Mouse (Mus musculus) CH12.LX (cell line): ENCODE data around the gene Mpp4. TPM values are rescaled to one million over a fixed set of nuclear protein-coding genes. Genes with fewer than 3 reads are reported as not detected.

Experiments
- DNase-seq: peaks from one replicate; pipeline ENCODE4 v3.0.0-alpha.2; 2013; ENCODE audit errors: extremely low read depth
- H3K27ac ChIP-seq: 2 replicates; pipeline ENCODE4 v1.5.1; 2012; ENCODE audit warnings: low read depth, mild to moderate bottlenecking, control low read depth, moderate library complexity; ENCODE audit not compliant: insufficient read depth
- H3K27me3 ChIP-seq: replicated peaks from 2 replicates; pipeline ENCODE3; 2012; ENCODE audit warnings: inconsistent platforms
- H3K36me3 ChIP-seq, 2 experiments: replicated peaks in 1 of 2; 2 replicates each; pipeline versions ENCODE3 to v1.6.1; 2012; ENCODE audit warnings: inconsistent platforms in 1 of 2, low read length in 1 of 2, mild to moderate bottlenecking in 1 of 2, mixed read lengths in 1 of 2, moderate library complexity in 1 of 2; ENCODE audit not compliant: control insufficient read depth in 1 of 2, insufficient read depth in 1 of 2
- H3K4me1 ChIP-seq, 2 experiments: 2 replicates each; pipeline ENCODE4 v1.6.1; 2012; ENCODE audit warnings: inconsistent platforms in 1 of 2, moderate library complexity in 1 of 2; ENCODE audit not compliant: insufficient read depth in 2 of 2, control insufficient read depth in 1 of 2
- H3K4me2 ChIP-seq: 2 replicates; pipeline ENCODE4 v1.6.1; 2012; ENCODE audit warnings: low read depth, mild to moderate bottlenecking, control low read depth; ENCODE audit not compliant: poor library complexity, insufficient read depth, severe bottlenecking
- H3K4me3 ChIP-seq, 3 experiments: fragments of 150-350 bp in 1 of 3; sonication (generic) in 1 of 3; replicated peaks in 1 of 3; 2 replicates each; pipeline versions ENCODE3 to v1.5.1; 2011 to 2012; ENCODE audit warnings: low read depth in 2 of 3, low read length in 2 of 3, mild to moderate bottlenecking in 2 of 3, moderate library complexity in 2 of 3, control low read depth in 1 of 3, improper control_type of control experiment in 1 of 3, inconsistent platforms in 1 of 3, mixed read lengths in 1 of 3; ENCODE audit not compliant: poor library complexity in 1 of 3
- H3K79me2 ChIP-seq: replicated peaks from 2 replicates; pipeline ENCODE4 v1.6.1; 2012; ENCODE audit warnings: mild to moderate bottlenecking, moderate library complexity; ENCODE audit not compliant: control insufficient read depth, poor library complexity, insufficient read depth, severe bottlenecking; ENCODE audit errors: extremely low read depth
- H3K9ac ChIP-seq: 2 replicates; pipeline ENCODE4 v1.6.1; 2012; ENCODE audit warnings: low read depth, mild to moderate bottlenecking, control low read depth, moderate library complexity; ENCODE audit not compliant: insufficient read depth
- H3K9me3 ChIP-seq: replicated peaks from 2 replicates; pipeline ENCODE3; 2012; ENCODE audit warnings: low read length, inconsistent platforms, mixed read lengths
- CHD1 ChIP-seq: IDR thresholded peaks from 2 replicates; pipeline ENCODE4 v1.6.1; 2012; ENCODE audit warnings: low read depth, low read length, improper control_type of control experiment, inconsistent platforms
- CHD2 ChIP-seq: IDR thresholded peaks from 2 replicates; pipeline ENCODE4 v1.6.1; 2011; ENCODE audit warnings: low read length, improper control_type of control experiment
- ELF1 ChIP-seq: IDR thresholded peaks from 2 replicates; pipeline ENCODE4 v1.6.1; 2014; ENCODE audit warnings: low read depth, mild to moderate bottlenecking, inconsistent platforms, low read length, improper control_type of control experiment
- EP300 ChIP-seq: IDR thresholded peaks from 2 replicates; pipeline ENCODE4 v1.6.1; 2011; ENCODE audit warnings: low read length, improper control_type of control experiment
- ETS1 ChIP-seq: conservative IDR thresholded peaks from 2 replicates; pipeline ENCODE4 v1.6.1; 2012; ENCODE audit warnings: low read depth, mild to moderate bottlenecking, inconsistent platforms, low read length, improper control_type of control experiment, moderate library complexity
- GABPA ChIP-seq: IDR thresholded peaks from 2 replicates; pipeline ENCODE4 v1.6.1; 2012; ENCODE audit warnings: low read depth, low read length, improper control_type of control experiment, inconsistent platforms; ENCODE audit not compliant: insufficient replicate concordance
- IRF4 ChIP-seq: IDR thresholded peaks from 2 replicates; pipeline ENCODE4 v1.6.1; 2014; ENCODE audit warnings: low read depth, mild to moderate bottlenecking, inconsistent platforms, low read length, improper control_type of control experiment
- MAFK ChIP-seq: IDR thresholded peaks from 2 replicates; pipeline ENCODE4 v1.6.1; 2011; ENCODE audit warnings: low read length, improper control_type of control experiment; ENCODE audit not compliant: insufficient replicate concordance
- MEF2A ChIP-seq: IDR thresholded peaks from 2 replicates; pipeline ENCODE4 v1.6.1; 2014; ENCODE audit warnings: low read depth, mild to moderate bottlenecking, inconsistent platforms, low read length, improper control_type of control experiment, borderline replicate concordance
- MYC ChIP-seq: IDR thresholded peaks from 2 replicates; pipeline ENCODE4 v1.6.1; 2011; ENCODE audit warnings: low read depth, mild to moderate bottlenecking, improper control_type of control experiment, low read length
- NELFE ChIP-seq: IDR thresholded peaks from 2 replicates; pipeline ENCODE4 v1.6.1; 2011; ENCODE audit warnings: low read depth, low read length, improper control_type of control experiment
- POLR2AphosphoS2 ChIP-seq: IDR thresholded peaks from 2 replicates; pipeline ENCODE4 v1.6.1; 2011; ENCODE audit warnings: low read depth, low read length, improper control_type of control experiment
- SMC3 ChIP-seq: IDR thresholded peaks from 2 replicates; pipeline ENCODE4 v1.6.1; 2011; ENCODE audit warnings: low read depth, low read length, improper control_type of control experiment
- USF2 ChIP-seq: conservative IDR thresholded peaks from 2 replicates; pipeline ENCODE4 v1.6.1; 2011; ENCODE audit warnings: low read depth, low read length, improper control_type of control experiment
- dilution Hi-C: fragments of 300-500 bp; cut with MboI; formaldehyde crosslinking; loops from 2 replicates; pipeline ENCODE4 v1.14.3; 2020; ENCODE audit warnings: low sequenced_read_pairs; ENCODE audit not compliant: extremely low pct_unique_long_range_greater_than_20kb, extremely low pct_ligation_motif_present
- in situ Hi-C: fragments of 300-500 bp; cut with MboI; formaldehyde crosslinking; loops from 3 replicates; pipeline ENCODE4 v1.14.3; 2019; ENCODE audit warnings: low sequenced_read_pairs, low pct_ligation_motif_present, low pct_unique_long_range_greater_than_20kb, mixed read lengths
- polyA plus RNA-seq: library from polyadenylated mRNA; unstranded; fragments of >175 nt; gene quantifications from 2 replicates; pipeline ENCODE4 v1.2.1, GENCODE M21; 2012; ENCODE audit warnings: low read depth; ENCODE audit not compliant: insufficient read length
- total RNA-seq, 2 experiments: library from RNA; depleted of rRNA; stranded (reverse); fragments of 300-350 nt in 1 of 2; fragments of >200 nt in 1 of 2; gene quantifications; 2 replicates each; pipeline ENCODE4 v1.2.3; 2012 to 2014

The Mpp4 gene
- total and polyA plus RNA-seq, 3 experiments = 0.79 to 2.8 (median 1.1) TPM

DNA sequence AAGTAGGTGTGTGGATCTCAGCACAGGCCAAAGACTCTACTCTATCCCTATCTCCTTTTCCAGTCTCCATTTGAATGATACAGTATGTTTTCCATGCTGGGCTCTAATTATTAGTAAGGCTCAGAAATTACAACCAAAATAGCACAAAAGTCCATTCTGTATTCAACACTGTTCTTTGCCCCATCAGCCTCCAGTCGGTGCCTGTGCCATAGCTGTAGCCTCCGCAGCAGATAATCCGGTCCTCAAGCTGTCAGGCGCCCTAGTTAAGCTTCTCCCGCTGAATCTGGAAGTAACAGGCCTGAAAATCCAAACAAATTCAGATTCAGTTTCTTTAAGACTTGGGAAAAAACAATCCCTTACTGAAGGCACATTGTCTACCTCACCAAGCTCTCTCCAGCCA lies 729 bp upstream of the Mpp4 start:
- in situ Hi-C loops = no loop called here
- no peaks in the 10 kb centered on the region for H3K27me3 ChIP-seq
- no peak overlapping the region for H3K27ac ChIP-seq
- dilution Hi-C loops = no loop called here
- no peaks in the 10 kb centered on the region for H3K79me2 ChIP-seq
- DNase-seq = no peak
- no peak overlapping the region for H3K4me2 ChIP-seq
- no peak for TF ChIP-seq USF2
- TF ChIP-seq EP300 = no peak
- H3K4me1 ChIP-seq = peaks cover 3 to 28% of the 10 kb centered on the region in 2 experiments; a peak in 3 of 4 replicates
- no peak overlapping the region for H3K4me3 ChIP-seq
- H3K9ac ChIP-seq = no peak overlapping the region
- H3K9me3 ChIP-seq = no peaks in the 10 kb centered on the region
- H3K36me3 ChIP-seq = peaks cover 34 to 79% of the 10 kb centered on the region in 2 experiments

DNA sequence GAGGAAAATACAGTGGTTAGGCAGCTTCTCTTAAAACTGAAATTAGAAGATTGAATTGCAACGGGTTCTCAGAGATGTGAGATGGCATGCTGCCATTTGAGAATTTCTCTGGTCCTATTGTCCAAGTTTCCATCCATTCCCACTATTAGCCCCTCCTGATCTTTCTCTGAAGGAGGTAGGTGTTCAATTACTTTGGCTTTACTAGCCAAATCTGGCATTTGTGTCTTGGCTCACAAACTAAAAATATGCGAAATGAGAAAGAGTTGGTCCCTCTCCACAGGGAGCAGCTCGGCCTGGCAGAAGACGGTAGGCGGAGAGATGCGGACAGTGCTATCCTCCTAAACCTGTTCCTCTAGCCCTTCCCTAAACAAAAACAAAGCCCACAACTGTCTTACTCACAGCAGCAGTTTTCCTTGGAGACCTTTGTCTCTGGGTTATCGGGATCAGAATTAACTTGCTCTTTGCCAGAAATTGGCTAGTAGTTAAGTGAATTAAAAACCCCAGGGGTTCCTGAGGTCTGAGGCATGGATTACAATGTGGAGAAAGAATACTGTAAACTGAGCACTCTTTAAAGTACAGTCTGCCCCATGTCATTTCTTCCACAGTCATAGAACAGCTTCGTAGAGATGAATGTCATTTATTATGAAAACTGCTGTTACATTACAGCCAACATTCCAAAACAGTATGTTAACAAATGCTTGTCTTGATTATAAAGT lies 722 bp downstream of the Mpp4 start:
- H3K4me1 ChIP-seq = peaks cover 3 to 28% of the 10 kb centered on the region in 2 experiments; a peak in 3 of 4 replicates
- no peaks in the 10 kb centered on the region for H3K27me3 ChIP-seq
- dilution Hi-C loops = no loop called here
- H3K9ac ChIP-seq = no peak overlapping the region
- H3K27ac ChIP-seq = no peak overlapping the region
- no peaks in the 10 kb centered on the region for H3K9me3 ChIP-seq
- no peaks in the 10 kb centered on the region for H3K79me2 ChIP-seq
- peaks cover 28 to 64% of the 10 kb centered on the region in 2 experiments for H3K36me3 ChIP-seq
- DNase-seq = no peak
- in situ Hi-C loops = no loop called here
- H3K4me2 ChIP-seq = no peak overlapping the region
- TF ChIP-seq ELF1 (no peak), CHD2 (no peak), EP300 (no peak; the same call in 1 of the 2 replicates), MYC (no peak), ETS1 (no peak), MEF2A (no peak), POLR2AphosphoS2 (no peak), USF2 (no peak), SMC3 (no peak)
- H3K4me3 ChIP-seq = no peak overlapping the region

DNA sequence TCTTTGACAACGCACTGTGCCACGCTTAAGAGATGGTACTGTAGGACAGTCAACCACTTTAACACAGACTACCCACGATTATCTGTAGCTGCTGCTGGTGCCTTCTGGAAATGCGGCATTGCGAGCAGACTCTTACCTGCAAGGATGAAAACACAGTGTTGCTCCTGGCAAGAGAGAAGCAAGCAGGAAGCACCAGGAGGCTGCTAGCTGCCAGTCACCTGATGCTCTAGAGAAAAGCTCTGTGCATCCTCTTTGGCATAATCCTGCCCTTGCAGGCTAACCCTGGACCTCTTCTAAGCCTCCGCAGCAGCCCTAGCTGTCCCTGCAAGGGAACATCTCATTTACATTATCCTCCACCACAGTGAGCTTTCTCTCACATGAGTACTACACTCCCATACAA lies 1.8 kb downstream of the Mpp4 start:
- dilution Hi-C loops (no loop called here), in situ Hi-C loops (no loop called here)
- H3K4me3 ChIP-seq = no peak overlapping the region
- no peaks in the 10 kb centered on the region for H3K79me2 ChIP-seq
- peaks cover 21 to 54% of the 10 kb centered on the region in 2 experiments for H3K36me3 ChIP-seq
- no peak for DNase-seq
- no peaks in the 10 kb centered on the region for H3K27me3 ChIP-seq
- no peaks in the 10 kb centered on the region for H3K9me3 ChIP-seq
- TF ChIP-seq CHD1 (no peak), MAFK (no peak), IRF4 (no peak), GABPA (no peak), EP300 (no peak), NELFE (no peak)
- peaks cover 3 to 28% of the 10 kb centered on the region in 2 experiments; a peak in 3 of 4 replicates for H3K4me1 ChIP-seq
- no peak overlapping the region for H3K27ac ChIP-seq
- no peak overlapping the region for H3K4me2 ChIP-seq
- no peak overlapping the region for H3K9ac ChIP-seq
